Mouse (Mus musculus) left cerebral cortex, postnatal 25 days (tissue): ENCODE measurements around the gene Cyp27b1. TPM values are rescaled to one million over a fixed set of nuclear protein-coding genes. Genes with fewer than 3 reads are reported as not detected.

Experiments used
- DNase-seq, 2 experiments: peaks; one replicate each; pipeline ENCODE4 v3.0.0; 2022; ENCODE audit warnings: low spot score in 2 of 2, mixed read lengths in 1 of 2
- intact Hi-C: fragments of 180-260 bp; cut with DNase I; formaldehyde crosslinking; loops from one replicate; pipeline ENCODE4 v1.15.1; 2025
- total RNA-seq, 2 experiments: library from RNA; stranded (reverse); gene quantifications; 2 replicates each; pipeline ENCODE4 v1.2.3; 2021

Cyp27b1 gene
- 1 to 10 TPM in 1 of 2 experiments, under 1 TPM in 1; 0.57 to 1.1 TPM for total RNA-seq

DNA sequence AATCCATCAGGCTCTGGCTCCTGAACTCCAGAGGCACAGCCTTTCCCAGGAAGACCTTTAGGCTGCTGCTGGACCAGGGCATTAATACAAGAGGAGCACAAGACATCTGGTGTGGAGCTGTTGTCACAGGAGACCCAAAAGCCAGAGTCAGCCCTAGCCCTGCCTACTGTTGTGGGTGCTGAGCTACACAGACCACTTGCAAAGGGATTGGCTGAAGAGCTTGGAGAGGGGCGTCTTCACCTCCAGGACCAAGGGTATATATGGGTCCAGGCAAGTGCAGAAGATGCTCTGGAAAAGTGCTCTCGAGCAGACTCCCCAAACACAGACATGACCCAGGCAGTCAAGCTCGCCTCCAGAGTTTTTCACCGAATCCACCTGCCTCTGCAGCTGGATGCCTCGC, at the start of gene Cyp27b1:
Gene Cyp27b1 (plus strand): TSS at position 297 of the 400 bp plus-strand sequence.
- intact Hi-C loops, result no loop called here

DNA sequence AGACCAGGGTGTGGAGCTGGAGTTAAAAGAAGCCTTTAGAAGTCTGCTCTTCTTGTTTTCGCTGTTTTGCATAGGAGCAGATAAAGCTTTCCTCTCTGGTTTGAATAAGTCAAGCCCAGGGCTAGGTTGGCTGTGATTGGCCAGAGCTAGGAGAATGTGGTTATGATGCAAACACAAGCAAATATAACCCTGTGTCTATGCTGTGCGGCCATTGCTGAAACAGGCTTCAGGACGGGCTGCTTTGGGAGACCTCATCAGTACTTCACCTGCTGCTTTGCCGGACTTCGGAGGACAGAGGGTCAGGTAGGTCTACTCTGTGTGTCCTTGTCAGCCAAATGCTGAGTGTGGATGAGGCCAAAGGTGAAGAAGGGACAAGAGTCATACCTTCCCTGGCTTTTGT, 47.5 kb upstream of the Cyp27b1 start, which contains the start of gene Avil:
Gene Avil (plus strand): TSS at position 181 of the 400 bp plus-strand sequence.
- intact Hi-C loops, result no loop called here

More for the DNA sequence above, at the start of gene Cyp27b1:
- DNase-seq, result no peak

DNA sequence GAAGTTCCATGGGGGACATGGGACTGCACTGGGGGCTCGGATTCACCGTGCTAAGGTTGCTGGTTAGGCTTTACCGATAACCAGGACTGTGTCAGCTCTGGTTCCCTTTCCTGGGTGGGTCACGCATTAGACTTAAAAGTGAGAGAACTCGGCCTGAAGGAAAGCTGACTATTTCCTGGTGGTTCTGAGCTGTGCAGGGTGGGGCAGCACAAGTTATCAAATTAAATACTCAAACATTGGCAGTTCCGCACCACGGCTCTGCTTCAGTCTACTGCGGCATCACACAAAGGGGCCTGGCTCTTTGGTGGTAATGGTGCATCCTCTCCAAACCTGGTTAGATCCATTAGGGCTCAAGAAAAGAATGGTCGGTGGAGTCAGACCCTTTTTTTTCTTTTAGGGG, 46.8 kb upstream of the Cyp27b1 start:
- intact Hi-C loops, result no loop called here
- DNase-seq, result no peak

More for the DNA sequence above, 47.5 kb upstream of the Cyp27b1 start, which contains the start of gene Avil:
- DNase-seq, result no peak

DNA sequence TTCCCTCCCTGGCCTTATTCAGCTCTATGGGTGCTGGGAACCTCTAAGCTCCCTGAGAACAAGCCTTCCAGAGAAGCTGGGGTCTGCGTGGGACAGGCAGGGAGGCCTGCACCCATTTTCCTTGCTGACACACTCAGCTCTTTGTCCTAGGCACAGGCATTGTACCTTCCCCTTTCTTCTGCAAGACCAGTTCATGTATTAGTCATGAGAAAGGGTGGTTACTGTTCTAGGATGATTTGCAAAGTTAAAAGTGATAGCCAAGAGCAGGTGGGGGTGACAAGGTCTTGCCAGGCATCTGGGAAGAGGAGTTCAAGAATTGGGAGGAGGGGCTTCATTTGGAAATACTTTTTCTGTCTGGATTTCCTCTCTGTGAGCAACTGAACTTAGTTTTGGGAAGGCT, 46.0 kb upstream of the Cyp27b1 start:
- intact Hi-C loops, result no loop called here
- no peak for DNase-seq

DNA sequence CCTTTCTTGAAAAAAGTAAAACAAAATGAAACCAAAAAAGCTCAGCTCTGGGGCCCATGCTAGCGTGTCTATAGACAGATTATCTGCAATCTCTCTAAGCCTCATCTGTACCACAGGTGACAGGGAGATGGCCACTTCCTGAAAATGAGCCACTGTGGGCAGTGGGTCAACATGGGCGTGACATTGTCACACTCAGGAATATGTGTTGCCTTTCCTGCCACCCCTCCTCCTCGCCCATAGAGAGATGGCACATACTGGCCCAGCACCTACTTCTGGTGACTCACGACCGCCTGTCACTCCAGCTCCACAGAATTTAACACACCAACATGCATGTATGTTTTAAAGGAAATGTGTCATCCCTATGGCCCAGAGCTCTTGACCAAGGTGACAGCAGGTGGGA, 45.3 kb upstream of the Cyp27b1 start:
- DNase-seq, result no peak
- intact Hi-C loops, result no loop called here

DNA sequence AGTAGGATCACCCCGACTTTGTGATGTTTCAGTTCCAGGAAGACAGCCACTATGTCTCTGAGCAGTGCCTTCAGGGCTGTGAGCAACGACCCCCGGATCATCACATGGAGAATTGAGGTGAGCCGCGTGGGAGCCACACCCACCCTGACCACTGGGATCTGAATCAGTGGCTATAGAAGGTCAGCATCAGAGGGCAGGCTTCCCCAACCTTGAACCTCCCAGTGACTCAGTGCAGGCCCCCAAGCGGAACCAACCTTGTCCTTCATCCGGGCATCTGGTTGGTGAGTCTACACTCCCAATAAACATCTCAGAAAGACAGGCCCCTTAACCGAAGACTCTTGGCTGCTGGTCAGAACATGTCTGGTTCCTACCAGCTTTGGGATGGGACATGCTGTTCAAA, 44.7 kb upstream of the Cyp27b1 start:
- intact Hi-C loops, result no loop called here
- no peak for DNase-seq

DNA sequence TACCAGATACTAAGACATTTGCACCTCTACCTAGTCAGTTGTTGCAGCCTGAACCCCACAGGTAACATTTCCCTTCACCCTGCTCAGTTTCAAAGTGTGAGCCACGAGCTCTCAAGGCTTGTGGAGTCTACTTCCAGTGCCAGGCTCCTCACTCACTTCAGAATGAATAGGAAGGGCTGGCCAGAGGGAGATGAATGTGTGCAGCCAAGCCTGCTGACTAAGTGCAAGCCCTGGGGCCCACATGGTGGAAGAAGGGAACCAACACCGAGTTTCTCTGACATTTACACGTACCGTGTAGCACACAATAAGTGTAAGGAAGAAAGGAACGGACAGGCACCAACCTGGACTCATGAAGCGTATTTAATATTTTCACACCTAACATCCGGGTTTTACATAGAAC, 44.2 kb upstream of the Cyp27b1 start:
- no peak for DNase-seq
- intact Hi-C loops, result no loop called here

DNA sequence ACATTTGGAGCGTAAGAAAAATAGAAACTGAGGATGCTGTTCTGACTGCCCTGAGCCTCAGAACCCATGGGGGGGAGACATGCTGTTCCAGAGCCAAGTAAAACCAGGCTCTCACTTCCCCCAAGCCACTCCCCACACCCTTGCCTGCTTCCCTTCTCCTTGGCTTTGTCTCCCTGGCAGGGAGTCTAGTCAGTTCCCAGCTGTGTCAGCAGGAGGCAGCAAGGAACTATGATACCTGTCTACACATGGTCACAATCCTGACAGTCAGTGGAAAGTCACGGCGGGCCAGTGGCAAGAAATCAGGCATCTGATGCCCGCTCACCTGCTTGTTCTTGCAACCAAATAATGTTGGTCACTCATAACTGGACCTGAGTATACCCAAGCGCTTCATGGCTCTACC, 31.6 kb upstream of the Cyp27b1 start:
- no peak for DNase-seq
- intact Hi-C loops, result no loop called here

DNA sequence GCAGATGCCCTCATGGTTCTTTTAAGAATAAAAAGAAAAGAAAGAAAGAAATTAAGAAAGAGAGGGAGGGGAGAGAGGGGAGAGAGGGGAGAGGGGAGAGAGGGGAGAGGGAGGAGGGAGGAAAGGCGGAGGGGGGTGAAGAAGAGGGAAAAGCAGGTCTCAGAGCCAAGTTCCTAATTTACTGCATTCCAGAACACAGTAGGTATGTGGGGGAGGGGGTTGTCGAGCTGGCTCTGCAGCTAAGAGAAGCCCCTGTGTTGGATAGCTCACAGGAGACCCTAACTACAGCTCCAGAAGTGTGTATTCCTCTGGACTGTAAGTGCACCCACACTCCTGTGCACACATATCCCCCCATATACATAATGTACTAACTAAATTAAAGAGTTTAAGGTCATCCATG, 31.0 kb upstream of the Cyp27b1 start:
- DNase-seq, result no peak
- intact Hi-C loops, result no loop called here

DNA sequence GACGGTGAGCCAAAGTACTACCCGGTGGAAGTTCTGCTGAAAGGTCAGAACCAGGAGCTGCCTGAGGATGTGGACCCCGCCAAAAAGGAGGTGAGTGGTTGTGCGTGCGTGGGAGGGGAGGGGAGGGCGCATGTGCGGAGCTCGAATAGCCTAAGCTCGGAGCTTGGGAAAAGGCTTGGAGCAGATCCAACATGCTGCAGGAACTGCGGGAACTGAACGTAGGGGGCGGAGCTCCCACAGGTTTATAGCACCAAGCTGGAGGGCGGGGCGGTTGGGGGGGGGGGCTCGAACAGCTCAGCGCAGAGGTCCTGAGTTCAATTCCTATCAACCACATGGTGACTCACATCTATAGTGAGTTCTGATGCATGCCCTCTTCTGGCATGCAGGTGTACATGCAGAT, 29.6 kb upstream of the Cyp27b1 start:
- intact Hi-C loops, result no loop called here
- no peak for DNase-seq

DNA sequence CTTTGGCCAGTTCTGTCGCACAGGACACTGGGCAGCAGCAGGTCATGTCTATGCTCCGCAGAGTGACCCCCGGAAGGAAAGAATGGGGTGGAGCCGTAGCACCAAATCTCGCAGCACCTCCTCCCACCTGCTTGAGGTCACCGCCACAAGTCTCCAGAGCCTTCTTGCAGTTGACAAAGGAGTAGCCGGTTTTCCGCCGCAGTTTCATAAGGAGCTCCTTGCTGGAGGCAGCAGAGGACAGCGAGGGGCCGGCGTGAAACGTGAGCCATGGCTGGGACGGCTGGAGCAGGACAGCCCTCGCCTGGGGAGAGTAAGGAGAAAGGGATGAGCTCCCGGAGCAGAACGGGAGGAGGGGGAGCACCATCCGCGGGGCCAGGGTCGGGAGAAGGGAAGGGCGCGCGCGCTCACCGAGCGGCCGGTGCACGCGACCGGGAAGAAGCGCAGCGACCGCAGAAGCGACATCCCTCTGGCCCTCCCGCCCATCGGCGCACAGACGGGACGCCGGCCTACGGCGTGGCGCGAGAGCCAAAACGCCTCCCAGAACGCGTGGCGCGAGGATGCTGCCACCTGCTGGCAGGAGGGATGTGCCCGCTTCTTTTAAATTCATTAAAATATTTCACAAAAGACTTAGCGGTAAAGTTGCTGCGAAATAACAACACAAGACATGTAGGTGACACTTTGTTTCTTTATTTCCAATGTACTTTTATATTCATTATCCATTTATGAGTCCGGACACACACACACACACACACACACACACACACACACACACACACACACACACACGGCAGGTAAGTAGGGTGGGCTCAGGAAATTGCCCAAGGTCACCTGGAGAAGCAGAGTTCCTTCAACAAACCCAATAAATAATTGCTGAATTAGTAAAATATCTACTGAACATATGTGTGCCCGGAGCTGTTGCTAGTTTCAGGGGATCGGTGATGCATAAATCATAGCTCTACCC, 17.4 kb upstream of the Cyp27b1 start, which contains the start of gene Tsfm:
Gene Tsfm (minus strand): TSS at position 505 of the 961 bp plus-strand sequence.
- intact Hi-C loops, result loop anchor here (1.0 to 5.0 kb wide), 2 partner anchors 38 to 111 kb away; no protein-coding TSS in a partner anchor
- DNase-seq, result peak; percentile 89 to 93

DNA sequence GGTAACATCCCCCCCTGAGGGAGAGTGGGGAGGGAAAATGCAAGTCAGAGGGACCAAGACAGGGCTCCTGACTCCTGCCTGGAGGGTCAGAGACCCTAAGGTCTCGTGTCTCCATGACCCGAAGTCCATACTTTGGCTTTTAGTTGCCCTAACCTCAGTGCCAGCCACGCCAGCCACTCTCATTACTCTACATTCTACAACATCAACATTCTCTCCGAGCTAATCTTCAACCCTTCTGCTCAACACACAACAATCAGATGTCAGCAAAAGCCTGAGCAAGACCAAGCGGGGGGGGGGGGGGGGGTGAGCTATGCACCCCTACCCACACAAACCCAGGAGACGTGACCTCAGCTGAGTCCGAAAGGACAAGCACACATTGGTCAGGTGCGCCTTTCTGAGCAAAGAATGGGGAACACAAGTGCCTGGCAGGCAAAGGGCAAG, 14.7 kb upstream of the Cyp27b1 start:
- intact Hi-C loops, result loop anchor here (5.0 kb wide), 1 partner anchor 41 kb away; no protein-coding TSS in a partner anchor
- no peak for DNase-seq

DNA sequence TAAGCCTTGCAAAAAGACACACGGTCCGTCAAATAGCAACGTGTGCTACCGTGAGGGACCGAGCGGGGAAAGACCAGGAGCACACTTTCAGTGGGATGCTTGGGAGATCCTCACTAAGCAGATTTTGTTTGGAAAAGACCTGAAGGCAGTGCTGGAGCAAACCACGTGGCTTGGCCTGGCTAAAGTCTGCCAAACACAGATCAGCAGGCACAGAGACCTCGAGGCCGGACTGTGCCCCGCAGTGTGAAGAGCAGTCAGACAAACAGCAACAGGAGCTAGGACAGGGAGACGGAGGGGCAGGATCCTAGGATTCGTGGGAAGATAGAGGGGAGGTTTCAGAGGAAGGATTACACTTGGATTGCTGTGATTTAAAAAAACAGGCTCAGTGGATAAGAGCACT, 11.8 kb upstream of the Cyp27b1 start:
- intact Hi-C loops, result no loop called here

DNA sequence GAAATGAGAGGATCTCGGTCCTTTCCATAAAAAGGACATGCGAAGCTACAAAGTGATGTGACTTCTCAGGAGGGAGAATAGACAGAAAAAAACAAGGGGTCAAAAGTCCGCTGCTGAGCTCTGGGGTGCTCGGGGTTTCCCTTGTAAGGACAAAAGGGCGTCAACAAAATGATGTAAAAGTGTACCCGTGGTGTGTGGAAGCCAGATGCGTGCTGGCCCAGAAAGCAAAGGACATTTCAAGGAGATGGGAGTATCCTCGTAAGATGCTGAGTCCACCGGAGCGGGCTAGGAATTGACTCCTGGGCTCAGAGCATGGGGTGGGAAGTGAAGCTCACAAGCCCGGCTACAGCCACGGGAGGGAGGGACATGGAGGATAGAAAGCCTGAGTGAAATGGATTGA, 10.4 kb upstream of the Cyp27b1 start:
- no peak for DNase-seq
- intact Hi-C loops, result no loop called here

More for the DNA sequence above, 11.8 kb upstream of the Cyp27b1 start:
- no peak for DNase-seq

DNA sequence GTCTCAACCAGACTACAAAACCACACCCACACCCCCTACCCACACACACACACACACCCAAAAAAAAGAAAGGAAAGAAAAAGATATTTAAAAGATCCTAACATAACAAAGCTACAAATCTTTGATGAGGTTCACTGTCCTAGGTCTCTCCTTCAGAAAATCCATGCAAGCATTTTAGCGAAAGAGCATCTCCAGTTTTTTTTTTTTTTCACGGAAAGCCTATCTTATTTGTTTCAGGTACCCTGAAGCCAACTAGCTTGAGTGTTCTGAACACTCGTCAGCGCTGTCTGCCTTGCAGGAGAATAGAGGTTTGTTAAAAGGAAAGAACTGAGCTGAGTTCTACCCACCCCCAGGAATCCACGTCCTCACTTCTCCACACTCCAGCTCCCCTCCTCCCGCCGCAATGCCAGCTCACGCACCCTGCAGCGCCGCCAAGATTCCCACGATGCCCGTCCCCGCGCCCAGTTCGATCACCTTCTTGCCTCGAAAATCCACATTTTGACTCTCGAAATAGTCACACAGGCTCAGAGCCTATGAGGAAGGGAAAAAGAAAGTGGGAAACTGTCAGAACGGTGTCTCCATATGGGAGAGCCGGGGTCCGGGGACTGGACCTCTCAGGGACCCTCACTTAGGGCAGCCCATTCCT, 7.4 kb upstream of the Cyp27b1 start:
- peak; percentile 37 to 66 for DNase-seq
- intact Hi-C loops, result no loop called here

DNA sequence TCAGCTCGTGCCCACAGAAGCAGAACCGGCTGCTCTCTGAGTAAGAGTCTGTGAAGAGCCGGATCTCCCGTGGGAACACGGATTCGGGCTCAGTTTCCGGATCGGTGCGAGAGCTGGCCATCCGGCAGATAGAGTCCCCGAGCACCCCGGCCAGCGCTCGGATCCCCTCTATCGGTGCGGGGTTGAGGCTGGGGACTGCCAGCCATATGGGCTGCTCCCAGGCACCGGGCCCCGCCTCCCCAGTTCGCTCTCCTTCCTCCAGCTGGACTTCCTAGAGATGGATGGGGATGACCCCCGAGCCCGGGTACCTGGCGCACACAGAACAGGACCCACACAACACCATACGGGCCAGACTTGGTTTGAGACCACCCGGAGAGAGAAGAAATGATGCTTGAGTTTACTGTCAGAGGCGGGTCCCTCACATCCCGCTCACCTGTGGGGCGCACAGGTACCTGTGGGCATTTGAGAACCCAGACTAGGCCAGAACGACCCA, 6.7 kb upstream of the Cyp27b1 start, which contains the start of the genes Mettl1 and Eef1akmt3:
Gene Mettl1 (plus strand): TSS at position 141 of the 493 bp plus-strand sequence.
Gene Eef1akmt3 (minus strand): TSS at position 240 of the 493 bp plus-strand sequence.
- peak; percentile 33 to 41 for DNase-seq
- intact Hi-C loops, result no loop called here

DNA sequence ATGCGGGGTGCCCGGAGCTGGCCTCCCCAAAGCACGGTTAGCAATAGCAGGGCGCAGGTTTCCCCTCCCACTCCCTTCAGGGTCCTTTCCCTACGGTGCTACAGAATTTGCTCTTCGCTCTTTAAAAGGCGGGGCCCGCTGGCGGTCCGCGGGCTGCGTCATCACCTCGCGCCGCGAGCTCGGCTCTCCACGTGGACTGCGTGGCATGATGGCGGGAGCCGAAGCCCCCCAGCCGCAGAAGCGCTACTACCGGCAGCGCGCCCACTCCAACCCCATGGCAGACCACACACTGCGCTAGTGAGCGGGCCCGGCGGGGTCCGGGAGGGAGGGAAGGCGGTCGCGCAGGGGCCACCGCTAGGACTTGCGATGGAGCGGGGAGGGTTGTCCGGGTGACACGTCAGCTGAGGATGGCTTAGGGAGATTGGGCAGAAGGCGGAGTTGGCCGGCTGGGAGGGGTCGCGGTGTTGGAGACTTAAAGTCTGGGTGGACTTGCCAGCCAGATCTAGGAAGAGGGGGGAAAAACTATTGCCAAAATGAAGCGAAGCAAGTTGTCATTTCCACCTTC, 6.2 kb upstream of the Cyp27b1 start:
- intact Hi-C loops, result no loop called here
- DNase-seq, result peak; percentile 91 to 93

DNA sequence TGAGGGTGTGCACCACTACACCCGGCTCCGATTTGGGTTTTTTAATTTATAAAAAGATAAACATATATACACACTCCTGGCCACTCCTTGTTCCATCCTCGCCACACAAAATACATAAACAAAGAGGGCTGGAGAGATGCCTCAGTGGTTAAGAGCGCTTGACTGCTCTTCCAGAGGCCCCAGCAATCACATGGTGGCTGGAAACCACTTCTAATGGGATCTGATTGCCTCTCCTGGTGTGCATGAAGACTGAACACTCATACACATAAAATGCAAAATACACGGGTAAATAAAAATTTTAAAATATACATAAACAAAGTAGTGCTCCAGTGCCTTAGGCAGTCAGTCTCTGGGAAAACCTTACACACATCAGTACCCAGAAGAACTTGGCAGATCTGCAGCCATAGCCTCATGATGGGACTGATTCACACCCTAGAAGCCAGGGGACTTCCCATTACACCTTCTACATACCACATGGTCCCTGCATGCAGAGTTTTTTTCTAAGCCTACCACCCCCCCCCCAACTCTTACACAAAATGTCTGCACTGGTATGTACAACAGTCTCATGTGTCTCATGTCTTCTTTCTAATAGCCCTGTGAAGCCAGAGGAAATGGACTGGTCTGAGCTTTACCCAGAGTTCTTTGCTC, 5.5 kb upstream of the Cyp27b1 start:
- intact Hi-C loops, result no loop called here
- DNase-seq, result no peak

DNA sequence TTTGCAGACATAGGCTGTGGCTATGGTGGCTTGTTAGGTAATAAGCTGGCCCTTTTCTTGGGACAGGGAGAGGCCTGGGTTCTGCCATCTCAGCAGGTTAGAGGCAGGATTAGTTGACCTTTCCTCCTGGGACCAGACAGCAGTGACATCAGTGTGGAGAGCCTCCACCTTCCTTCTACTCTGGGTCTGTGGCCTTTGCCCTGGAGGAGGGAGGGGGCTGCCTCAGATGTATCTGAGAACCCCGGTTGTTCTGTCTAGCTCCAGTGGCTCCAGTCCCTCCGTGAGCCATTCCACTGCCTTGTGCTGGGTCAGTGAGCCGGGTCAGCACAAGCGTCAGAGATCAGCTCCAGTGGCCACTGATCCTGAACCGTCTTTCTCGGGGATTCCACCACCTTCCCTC, 4.9 kb upstream of the Cyp27b1 start:
- DNase-seq, result no peak
- intact Hi-C loops, result no loop called here
